Mouse (Mus musculus) hindbrain, postnatal 0 days (tissue): ENCODE results near the gene Rasa2. TPM values are rescaled to one million over a fixed set of nuclear protein-coding genes. Genes with fewer than 3 reads are reported as not detected.

Experiments used
- ATAC-seq: fragments of 200-750 bp; cut with Nextera tagmentation; 2 replicates; pipeline ENCODE4 v1.8.0; 2017; ENCODE audit warnings: mild to moderate bottlenecking, moderate TSS enrichment, moderate library complexity
- DNase-seq: peaks from one replicate; pipeline ENCODE4 v3.0.0-alpha.2; 2015; ENCODE audit warnings: low spot score
- H3K27ac ChIP-seq: fragments of 300-500 bp; sonication (generic); 2 replicates; pipeline ENCODE4 v1.5.1; 2014; ENCODE audit warnings: mild to moderate bottlenecking
- H3K27me3 ChIP-seq: fragments of 300-500 bp; sonication (generic); 2 replicates; pipeline ENCODE4 v1.6.1; 2014; ENCODE audit warnings: low read length, mixed read lengths; ENCODE audit not compliant: insufficient read depth
- H3K36me3 ChIP-seq: fragments of 300-500 bp; sonication (generic); 2 replicates; pipeline ENCODE4 v1.6.1; 2014; ENCODE audit warnings: low read length, mixed read lengths; ENCODE audit not compliant: insufficient read depth
- H3K4me1 ChIP-seq: fragments of 300-500 bp; sonication (generic); 2 replicates; pipeline ENCODE4 v1.6.1; 2014; ENCODE audit warnings: antibody characterized with exemption, low read length, mixed read lengths; ENCODE audit not compliant: insufficient read depth
- H3K4me2 ChIP-seq: fragments of 300-500 bp; sonication (generic); 2 replicates; pipeline ENCODE4 v1.6.1; 2014; ENCODE audit warnings: low read depth, mild to moderate bottlenecking, low read length, moderate library complexity, mixed read lengths
- H3K4me3 ChIP-seq: fragments of 300-500 bp; sonication (generic); 2 replicates; pipeline ENCODE4 v1.5.1; 2014; ENCODE audit warnings: low read length
- H3K9ac ChIP-seq: fragments of 300-500 bp; sonication (generic); replicated peaks from 2 replicates; pipeline ENCODE4 v1.6.1; 2014; ENCODE audit warnings: mild to moderate bottlenecking, low read length, moderate library complexity, mixed read lengths
- H3K9me3 ChIP-seq: fragments of 300-500 bp; sonication (generic); 2 replicates; pipeline ENCODE4 v1.6.1; 2016; ENCODE audit warnings: low read length, mixed read lengths
- CTCF ChIP-seq: IDR thresholded peaks from 2 replicates; pipeline ENCODE4 v1.5.1; 2016; ENCODE audit warnings: antibody characterized with exemption, control low read depth, low read depth
- WGBS: fragments of 180-500 bp; shearing (Covaris S2); extraction: QIAGEN DNeasy Blood & Tissue Kit; methylation state at CpG from one replicate; pipeline ENCODE4 v1.1.7; 2014; 5-methylcytosine and 5-hydroxymethylcytosine counted together
- polyA plus RNA-seq: library from polyadenylated mRNA; unstranded; fragments of >200 nt; fragmentation: Nextera tagmentation; extraction: Ambion mirVana; gene quantifications from 2 replicates; pipeline ENCODE4 v1.2.1, GENCODE M21; 2015
- total RNA-seq: library from RNA; depleted of rRNA; stranded (reverse); fragments of >200 nt; gene quantifications from 2 replicates; pipeline ENCODE4 v1.2.3, GENCODE M21; 2014

The Rasa2 gene
- total and polyA plus RNA-seq, 2 experiments from 2014 or later = 12.0 to 12.9 TPM

DNA sequence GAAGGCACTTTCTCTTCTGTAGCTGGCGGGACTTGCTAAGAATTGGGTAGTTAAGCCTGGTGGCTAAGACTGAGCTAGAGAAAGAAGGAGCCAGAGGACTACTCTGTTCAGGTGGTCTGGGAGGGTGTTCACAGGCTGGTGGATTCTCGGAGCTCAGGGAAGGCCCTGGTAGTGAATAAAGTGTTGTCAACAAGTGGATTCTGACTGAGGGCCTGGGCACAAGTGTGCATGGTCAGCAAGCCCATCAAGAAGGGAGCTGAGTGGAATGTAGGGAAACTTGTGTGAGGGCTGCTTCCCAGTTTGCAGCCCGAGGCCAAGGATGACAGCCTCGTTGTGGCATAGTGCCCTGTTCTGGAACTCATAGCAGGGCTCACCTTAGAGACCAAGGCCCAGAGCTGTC, 97.2 kb downstream of the Rasa2 start:
- H3K27me3 ChIP-seq = no peaks in the 10 kb centered on the region
- H3K4me3 ChIP-seq = no peak overlapping the region
- no peaks in the 10 kb centered on the region for H3K9me3 ChIP-seq
- no peak overlapping the region for H3K9ac ChIP-seq
- H3K4me1 ChIP-seq = peaks cover 7% of the 10 kb centered on the region; the same call in 1 of the 2 replicates
- no peak for TF ChIP-seq CTCF
- WGBS = 89% methylated on average over 4 of the region's 4 CpGs
- H3K4me2 ChIP-seq = no peak overlapping the region
- H3K27ac ChIP-seq = no peak overlapping the region
- no peaks in the 10 kb centered on the region for H3K36me3 ChIP-seq
- ATAC-seq (no peak), DNase-seq (no peak)

DNA sequence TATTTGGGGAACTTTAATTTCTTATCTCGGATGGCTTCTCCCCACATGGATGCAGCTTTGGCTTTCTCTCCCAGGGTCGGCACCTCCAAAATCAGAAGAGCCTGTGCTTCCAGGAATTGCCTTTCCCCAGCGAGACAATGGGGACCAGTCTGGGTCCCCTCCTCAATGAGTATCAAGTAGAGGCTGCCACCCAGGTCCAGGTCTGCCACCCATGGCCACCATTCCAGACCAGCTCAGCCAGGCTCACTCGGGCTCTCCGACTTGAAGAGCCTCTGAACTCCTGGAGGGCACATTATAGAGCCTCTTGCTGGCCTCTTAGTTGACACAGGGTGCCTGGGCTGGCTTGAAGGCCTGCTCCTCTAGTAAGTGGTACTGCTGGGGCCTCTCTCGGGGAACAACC, 97.9 kb downstream of the Rasa2 start:
- Histone ChIP-seq H3K4me3 (no peak overlapping the region), H3K4me2 (no peak overlapping the region), H3K9ac (no peak overlapping the region), H3K27me3 (no peaks in the 10 kb centered on the region), H3K27ac (no peak overlapping the region), H3K36me3 (no peaks in the 10 kb centered on the region), H3K4me1 (peaks cover 7% of the 10 kb centered on the region; the same call in 1 of the 2 replicates), H3K9me3 (no peaks in the 10 kb centered on the region)
- no peak for DNase-seq
- no peak for ATAC-seq
- no peak for TF ChIP-seq CTCF
- WGBS = 85% methylated on average over 6 of the region's 6 CpGs

DNA sequence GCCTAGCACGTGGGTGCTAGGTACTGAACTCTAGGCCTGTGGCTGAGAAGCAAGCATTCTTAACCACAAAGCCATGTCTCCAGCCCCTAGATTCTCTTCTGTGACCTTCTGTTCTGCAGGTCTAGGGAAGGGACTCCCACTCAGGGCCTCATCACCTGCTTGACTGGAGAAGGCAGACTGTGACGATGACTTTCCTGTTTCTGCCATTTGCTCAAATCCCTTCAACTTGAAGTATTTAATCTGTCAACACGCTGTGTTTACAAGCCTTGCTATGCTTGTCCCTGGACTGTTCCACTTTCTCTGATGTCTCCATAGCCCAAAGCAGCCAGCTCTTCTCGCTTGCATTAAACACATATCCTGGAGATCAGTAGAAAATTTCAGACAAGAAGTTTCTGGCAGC, 98.9 kb downstream of the Rasa2 start:
- WGBS = 81% methylated on average over 4 of the region's 4 CpGs
- Histone ChIP-seq H3K27me3 (no peaks in the 10 kb centered on the region), H3K9ac (no peak overlapping the region), H3K4me3 (no peak overlapping the region), H3K9me3 (no peaks in the 10 kb centered on the region), H3K36me3 (no peaks in the 10 kb centered on the region), H3K4me1 (peaks cover 7% of the 10 kb centered on the region; the same call in 1 of the 2 replicates), H3K4me2 (no peak overlapping the region), H3K27ac (no peak overlapping the region)
- DNase-seq (no peak), ATAC-seq (no peak)
- no peak for TF ChIP-seq CTCF

DNA sequence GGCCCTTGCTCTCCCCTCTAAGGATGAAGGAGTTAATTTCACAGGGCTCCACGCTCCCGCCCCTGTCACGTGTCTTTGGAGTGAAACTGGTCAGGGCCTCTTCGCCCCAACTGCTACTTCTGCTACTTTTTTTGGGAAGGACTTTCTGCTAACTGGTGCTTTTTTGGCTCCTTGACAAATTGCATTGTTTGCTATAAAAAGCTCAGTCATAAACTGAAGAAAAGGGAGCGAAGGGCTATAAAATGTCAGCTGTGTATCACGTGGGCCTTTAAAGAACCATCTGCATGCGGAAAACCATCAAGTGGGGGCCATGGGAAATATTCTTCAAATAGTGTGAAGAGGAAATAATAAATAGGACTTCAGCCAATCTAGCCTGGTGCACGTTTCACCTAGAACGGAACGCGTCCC, 100.7 kb downstream of the Rasa2 start:
- TF ChIP-seq CTCF = no peak
- H3K27me3 ChIP-seq = no peaks in the 10 kb centered on the region
- no peak overlapping the region for H3K9ac ChIP-seq
- 37% methylated on average over 11 of the region's 11 CpGs for WGBS
- H3K4me3 ChIP-seq = no peak overlapping the region
- H3K4me2 ChIP-seq = peak overlapping the region; percentile 30; the same call in 1 of the 2 replicates
- DNase-seq (peak; percentile 59), ATAC-seq (peak; percentile 54; the same call in 1 of the 2 replicates)
- peak overlapping the region; percentile 5; the same call in 1 of the 2 replicates for H3K27ac ChIP-seq
- H3K9me3 ChIP-seq = no peaks in the 10 kb centered on the region
- H3K36me3 ChIP-seq = no peaks in the 10 kb centered on the region
- H3K4me1 ChIP-seq = peaks cover 7% of the 10 kb centered on the region; the same call in 1 of the 2 replicates

DNA sequence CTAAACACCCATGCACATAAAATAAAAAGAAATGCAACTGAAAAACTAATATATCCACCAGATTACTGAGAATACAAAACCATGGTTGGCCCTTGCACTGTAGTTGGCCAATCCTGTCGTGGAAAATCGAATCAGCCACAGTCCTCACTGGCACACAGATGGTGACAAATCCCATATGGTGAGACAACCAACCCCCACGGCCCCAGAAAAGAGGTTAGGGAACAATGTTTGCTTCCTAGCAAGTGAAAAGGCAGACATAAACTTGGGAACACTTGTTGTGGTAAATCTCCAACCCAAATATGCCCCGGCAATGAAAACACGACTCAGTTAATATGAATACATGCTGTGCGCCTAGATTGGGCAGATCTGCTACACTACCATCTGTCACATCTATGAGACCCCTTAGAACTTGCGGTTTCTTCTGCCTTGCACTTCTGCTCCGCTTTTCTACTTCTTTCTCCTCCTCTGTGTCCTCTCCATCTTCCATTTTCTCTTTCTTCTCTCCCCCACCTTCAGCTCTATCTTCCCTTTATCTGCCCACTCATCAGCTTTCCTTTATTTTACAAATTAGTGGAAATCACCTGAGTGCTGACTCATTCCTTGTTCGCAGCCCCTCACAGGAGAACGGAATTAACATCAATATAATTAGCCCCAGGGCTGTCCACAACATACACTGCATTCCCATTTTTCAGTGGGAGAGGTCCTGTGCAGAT, 101.3 kb downstream of the Rasa2 start:
- Histone ChIP-seq H3K4me3 (no peak overlapping the region), H3K27me3 (no peaks in the 10 kb centered on the region), H3K27ac (peak overlapping the region; percentile 5; the same call in 1 of the 2 replicates), H3K9me3 (no peaks in the 10 kb centered on the region), H3K4me1 (peaks cover 10% of the 10 kb centered on the region; the same call in 1 of the 2 replicates), H3K36me3 (no peaks in the 10 kb centered on the region), H3K9ac (no peak overlapping the region), H3K4me2 (peak overlapping the region; percentile 30; the same call in 1 of the 2 replicates)
- no peak for ATAC-seq
- no peak for TF ChIP-seq CTCF
- 44% methylated on average over 10 of the region's 10 CpGs for WGBS
- DNase-seq = peak; percentile 16

DNA sequence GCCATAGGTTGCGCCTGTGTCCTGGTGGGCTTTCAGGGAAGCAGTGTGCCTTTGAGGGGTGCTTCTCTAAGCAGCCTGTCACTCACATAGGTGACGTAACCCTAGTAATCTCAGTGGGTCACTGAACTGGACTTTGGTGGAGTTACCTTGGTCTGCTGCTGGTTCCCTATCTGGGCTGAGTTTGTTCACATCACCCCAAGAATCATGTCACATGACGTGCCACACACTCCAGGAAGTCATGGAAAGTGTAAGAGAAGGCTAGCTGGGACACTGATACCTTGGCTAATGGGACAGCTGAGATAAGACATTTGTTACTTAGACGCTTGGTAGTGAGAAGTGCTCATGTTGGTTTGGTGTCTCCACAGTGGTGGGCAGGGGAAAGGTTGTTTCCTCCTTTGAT, 105.4 kb downstream of the Rasa2 start:
- H3K4me3 ChIP-seq = no peak overlapping the region
- no peaks in the 10 kb centered on the region for H3K27me3 ChIP-seq
- H3K9ac ChIP-seq = no peak overlapping the region
- no peaks in the 10 kb centered on the region for H3K36me3 ChIP-seq
- TF ChIP-seq CTCF = no peak
- no peaks in the 10 kb centered on the region for H3K9me3 ChIP-seq
- H3K27ac ChIP-seq = no peak overlapping the region
- no peak for ATAC-seq
- DNase-seq = no peak
- WGBS = 83% methylated on average over 4 of the region's 4 CpGs
- H3K4me1 ChIP-seq = peaks cover 13% of the 10 kb centered on the region; the same call in 1 of the 2 replicates
- no peak overlapping the region for H3K4me2 ChIP-seq

DNA sequence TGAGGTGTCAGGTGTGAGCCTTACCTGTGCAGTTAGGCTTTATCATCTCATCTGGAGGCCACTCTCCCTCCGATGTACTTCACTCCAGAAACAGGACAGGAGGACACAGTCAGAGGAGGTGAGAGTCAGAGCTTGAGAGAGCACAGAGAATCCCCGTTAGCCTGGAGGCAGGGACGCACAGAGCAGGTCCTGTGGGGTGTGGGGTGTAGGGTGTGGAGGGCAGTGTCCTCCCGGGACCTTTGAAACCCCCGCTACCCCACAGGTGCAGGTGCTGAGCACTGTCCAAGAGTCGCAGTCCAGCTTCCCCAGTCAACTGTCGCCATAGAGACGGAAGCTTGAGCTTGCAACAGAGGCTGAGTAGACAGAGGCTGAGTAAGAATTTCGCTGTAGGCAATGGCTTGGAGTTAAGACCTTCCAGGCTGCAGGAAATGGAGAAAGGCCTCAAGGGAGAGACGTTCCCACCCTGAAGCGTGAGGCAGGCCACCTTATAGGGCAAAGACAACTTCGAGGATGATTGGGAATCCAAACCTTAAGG, 106.4 kb downstream of the Rasa2 start, which contains the start of gene Gm28729:
Gm28729 (minus strand) TSS at position 293 of the 535 bp plus-strand sequence.
- ATAC-seq = no peak
- WGBS = 53% methylated on average over 12 of the region's 12 CpGs
- Histone ChIP-seq H3K9ac (no peak within 1 kb of the TSS), H3K27ac (no peak within 1 kb of the TSS), H3K4me1 (0 out of 2 replicates have a peak, but pooled peaks cover 6% of the 10 kb centered on the region), H3K27me3 (no peaks in the 10 kb centered on the region), H3K9me3 (no peaks in the 10 kb centered on the region), H3K4me3 (no peak within 1 kb of the TSS), H3K36me3 (no peaks in the 10 kb centered on the region), H3K4me2 (no peak within 1 kb of the TSS)
- no peak for TF ChIP-seq CTCF
- DNase-seq = no peak
